30 mouse cellular contexts compared by ENCODE assay signal in the genomic region with DNA sequence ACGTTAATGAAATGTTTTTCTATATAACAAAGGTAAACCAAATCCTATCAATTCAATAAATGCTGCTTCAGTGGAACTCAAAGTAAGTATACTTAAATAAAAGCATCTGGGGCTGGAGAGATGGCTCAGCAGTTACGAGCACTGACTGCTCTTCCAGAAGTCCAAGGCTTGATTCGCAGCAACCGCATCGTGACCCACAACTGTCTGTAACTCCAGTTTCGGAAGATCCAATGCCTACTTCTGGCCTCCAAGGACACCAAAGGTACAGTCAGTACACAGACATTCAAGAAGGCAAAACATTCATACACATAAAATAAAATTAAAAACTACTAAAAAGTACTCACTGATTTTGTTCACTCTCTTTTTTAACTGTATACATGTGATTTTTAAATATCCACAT. TPM values are rescaled to one million over a fixed set of nuclear protein-coding genes. Genes with fewer than 3 reads are reported as not detected.
DNase-seq lines count a peak whose midpoint lies in the region; ATAC-seq and TF ChIP-seq lines count a peak whose summit lies in the region.
"Had no signal": no experiment of that assay in that cellular context is flagged by ENCODE, and none has a peak within 500 bp of the region (broad histone marks: within the 10 kb centered on the region; RNA-seq: fewer than 3 reads in every experiment).

No protein-coding gene starts in this region.

- H3K27me3 ChIP-seq in heart, adult 2 months (ENCODE audit: control insufficient read depth, insufficient read depth, low read length), result no peaks in the 10 kb centered on the region
- H3K27me3 ChIP-seq in hindbrain, embryonic 13.5 days, result no peaks in the 10 kb centered on the region
- no peaks in the 10 kb centered on the region for H3K27me3 ChIP-seq in hindbrain, embryonic 14.5 days (ENCODE audit: control insufficient read depth, insufficient read depth, low read length)
- H3K27me3 ChIP-seq in liver, embryonic 12.5 days (replicated peaks), result no peaks in the 10 kb centered on the region
- no peaks in the 10 kb centered on the region for H3K27me3 ChIP-seq in liver, postnatal 0 days (ENCODE audit: insufficient read depth, low read length)
- no peaks in the 10 kb centered on the region for H3K27me3 ChIP-seq in midbrain, embryonic 10.5 days (ENCODE audit: low read depth, poor library complexity, severe bottlenecking)
- no peaks in the 10 kb centered on the region for H3K27me3 ChIP-seq in midbrain, embryonic 16.5 days (ENCODE audit: control insufficient read depth, insufficient read depth, low read depth, low read length)
- H3K27me3 ChIP-seq: embryonic facial prominence, embryonic 13.5 days; embryonic facial prominence, embryonic 15.5 days; forebrain, embryonic 12.5 days had no signal

- H3K9ac ChIP-seq in heart, adult 2 months (ENCODE audit: low read depth, low read length), result no peak overlapping the region
- H3K9ac ChIP-seq in hindbrain, embryonic 13.5 days, result no peak overlapping the region
- H3K9ac ChIP-seq in hindbrain, embryonic 14.5 days, result no peak overlapping the region
- no peak overlapping the region for H3K9ac ChIP-seq in liver, embryonic 12.5 days
- H3K9ac ChIP-seq in liver, postnatal 0 days (replicated peaks), result no peak overlapping the region
- no peak overlapping the region for H3K9ac ChIP-seq in midbrain, embryonic 16.5 days (ENCODE audit: low read depth, low read length)
- H3K9ac ChIP-seq: embryonic facial prominence, embryonic 13.5 days; embryonic facial prominence, embryonic 15.5 days; forebrain, embryonic 12.5 days had no signal

- TF ChIP-seq POLR2A in heart, adult 2 months (IDR thresholded peaks at IDR 0.05; ENCODE audit: insufficient read depth, low read depth, low read length), result no peak

- H3K36me3 ChIP-seq in heart, adult 2 months (ENCODE audit: control insufficient read depth, insufficient read depth, low read length), result peaks cover 2% of the 10 kb centered on the region; the same call in 1 of the 2 replicates
- no peaks in the 10 kb centered on the region for H3K36me3 ChIP-seq in hindbrain, embryonic 13.5 days
- 0 out of 2 replicates have a peak, but pooled peaks cover 12% of the 10 kb centered on the region for H3K36me3 ChIP-seq in hindbrain, embryonic 14.5 days (replicated peaks; ENCODE audit: control insufficient read depth, insufficient read depth)
- H3K36me3 ChIP-seq in liver, embryonic 12.5 days, result peaks cover 74% of the 10 kb centered on the region
- H3K36me3 ChIP-seq in liver, postnatal 0 days (replicated peaks; ENCODE audit: insufficient read depth, low read length), result peaks cover 40% of the 10 kb centered on the region
- peaks cover 15% of the 10 kb centered on the region for H3K36me3 ChIP-seq in midbrain, embryonic 10.5 days
- H3K36me3 ChIP-seq in midbrain, embryonic 16.5 days (ENCODE audit: control insufficient read depth, insufficient read depth, low read length), result no peaks in the 10 kb centered on the region

- peak; percentile 53 for DNase-seq in heart, adult 11 months
- DNase-seq in heart, adult 2 months, result no peak
- no peak for DNase-seq in hindbrain, embryonic 14.5 days (ENCODE audit: low spot score)
- DNase-seq in liver, postnatal 0 days, result no peak
- DNase-seq in midbrain, embryonic 10.5 days (ENCODE audit: low spot score), result no peak
- DNase-seq: adrenal gland, adult 8-10 months; adrenal gland, postnatal 25 days; cerebellum, adult 11 months; cerebellum, adult 18-20 months; cerebellum, adult 8-10 months; cerebellum, adult 9-11 months; cerebellum, postnatal 14 days; cerebellum, postnatal 36 days; embryo, embryonic 11 days had no signal

- no peak for ATAC-seq in hindbrain, embryonic 13.5 days (ENCODE audit: low FRiP score)
- ATAC-seq in hindbrain, embryonic 14.5 days (ENCODE audit: low FRiP score), result no peak
- no peak for ATAC-seq in liver, embryonic 12.5 days
- ATAC-seq in liver, postnatal 0 days, result no peak
- ATAC-seq in midbrain, embryonic 16.5 days, result no peak
- ATAC-seq: forebrain, embryonic 14.5 days; forebrain, embryonic 16.5 days had no signal

- intact Hi-C loops in heart, adult 2 months (cut with DNase I), result loop anchor here (10.0 kb wide), 1 partner anchor 49 kb away; a partner anchor contains a TSS

- no peak overlapping the region for H3K4me2 ChIP-seq in hindbrain, embryonic 13.5 days
- H3K4me2 ChIP-seq in hindbrain, embryonic 14.5 days (replicated peaks), result no peak overlapping the region
- no peak overlapping the region for H3K4me2 ChIP-seq in liver, embryonic 12.5 days
- no peak overlapping the region for H3K4me2 ChIP-seq in liver, postnatal 0 days (ENCODE audit: low read depth, low read length)
- no peak overlapping the region for H3K4me2 ChIP-seq in midbrain, embryonic 16.5 days (ENCODE audit: low read length)
- H3K4me2 ChIP-seq: embryonic facial prominence, embryonic 13.5 days; embryonic facial prominence, embryonic 15.5 days; forebrain, embryonic 12.5 days had no signal

- peaks cover 3% of the 10 kb centered on the region for H3K4me1 ChIP-seq in heart, adult 2 months (ENCODE audit: control insufficient read depth, insufficient read depth, low read length)
- peaks cover 27% of the 10 kb centered on the region for H3K4me1 ChIP-seq in hindbrain, embryonic 13.5 days (replicated peaks)
- peaks cover 9% of the 10 kb centered on the region for H3K4me1 ChIP-seq in hindbrain, embryonic 14.5 days (replicated peaks; ENCODE audit: control insufficient read depth, insufficient read depth, low read length)
- peaks cover 81% of the 10 kb centered on the region for H3K4me1 ChIP-seq in liver, embryonic 12.5 days
- peaks cover 5% of the 10 kb centered on the region; the same call in 1 of the 2 replicates for H3K4me1 ChIP-seq in liver, postnatal 0 days (ENCODE audit: insufficient read depth)
- peaks cover 48% of the 10 kb centered on the region for H3K4me1 ChIP-seq in midbrain, embryonic 10.5 days
- H3K4me1 ChIP-seq in midbrain, embryonic 16.5 days (ENCODE audit: control insufficient read depth, insufficient read depth, low read length), result peaks cover 9% of the 10 kb centered on the region

- no peak overlapping the region for H3K27ac ChIP-seq in heart, adult 2 months
- peak overlapping the region; percentile 66; the same call in 1 of the 2 replicates for H3K27ac ChIP-seq in hindbrain, embryonic 13.5 days
- H3K27ac ChIP-seq in hindbrain, embryonic 14.5 days, result no peak overlapping the region
- H3K27ac ChIP-seq in liver, embryonic 12.5 days, result peak overlapping the region; percentile 37; the same call in 1 of the 2 replicates
- H3K27ac ChIP-seq in liver, postnatal 0 days (ENCODE audit: low read depth), result no peak overlapping the region
- H3K27ac ChIP-seq in midbrain, embryonic 10.5 days (replicated peaks), result peak overlapping the region; percentile 87; the same call in 1 of the 2 replicates
- no peak overlapping the region for H3K27ac ChIP-seq in midbrain, embryonic 16.5 days (ENCODE audit: low read length)
- H3K27ac ChIP-seq: embryonic facial prominence, embryonic 13.5 days; embryonic facial prominence, embryonic 15.5 days had no signal

- 91% methylated on average over 6 of the region's 6 CpGs for WGBS in heart, adult 2 months
- WGBS in hindbrain, embryonic 13.5 days, result 89% methylated on average over 6 of the region's 6 CpGs
- WGBS in hindbrain, embryonic 14.5 days, result 86% methylated on average over 6 of the region's 6 CpGs
- WGBS in liver, embryonic 12.5 days (ENCODE audit: insufficient replicate concordance), result 90% methylated on average over 6 of the region's 6 CpGs
- WGBS in liver, postnatal 0 days (ENCODE audit: insufficient replicate concordance), result 90% methylated on average over 6 of the region's 6 CpGs
- WGBS in midbrain, embryonic 10.5 days, result 88% methylated on average over 6 of the region's 6 CpGs
- WGBS in midbrain, embryonic 16.5 days, result 85% methylated on average over 6 of the region's 6 CpGs

- TF ChIP-seq EP300 in heart, adult 2 months (IDR thresholded peaks at IDR 0.05; ENCODE audit: insufficient read depth, low read depth, low read length), result no peak
- TF ChIP-seq EP300 in liver, postnatal 0 days (IDR thresholded peaks at IDR 0.05; ENCODE audit: low read depth), result no peak

- H3K79me2 ChIP-seq in heart, adult 2 months (replicated peaks; ENCODE audit: control insufficient read depth, insufficient read depth, low read length), result no peaks in the 10 kb centered on the region; the same call in 1 of the 2 replicates

- no peak for TF ChIP-seq CTCF in heart, adult 2 months (IDR thresholded peaks at IDR 0.05)
- no peak for TF ChIP-seq CTCF in liver, postnatal 0 days (IDR thresholded peaks at IDR 0.05; ENCODE audit: low read depth)

- no peaks in the 10 kb centered on the region for H3K9me3 ChIP-seq in hindbrain, embryonic 13.5 days
- H3K9me3 ChIP-seq in hindbrain, embryonic 14.5 days (ENCODE audit: control insufficient read depth, low read length), result no peaks in the 10 kb centered on the region
- no peaks in the 10 kb centered on the region for H3K9me3 ChIP-seq in liver, embryonic 12.5 days (replicated peaks)
- no peaks in the 10 kb centered on the region for H3K9me3 ChIP-seq in liver, postnatal 0 days (ENCODE audit: low read length)
- no peaks in the 10 kb centered on the region for H3K9me3 ChIP-seq in midbrain, embryonic 10.5 days (replicated peaks)
- H3K9me3 ChIP-seq in midbrain, embryonic 16.5 days (replicated peaks; ENCODE audit: control insufficient read depth, low read length, poor library complexity, severe bottlenecking), result no peaks in the 10 kb centered on the region
- H3K9me3 ChIP-seq: embryonic facial prominence, embryonic 13.5 days; embryonic facial prominence, embryonic 15.5 days; forebrain, embryonic 10.5 days; forebrain, embryonic 12.5 days had no signal

- H3K4me3 ChIP-seq in heart, adult 2 months, result no peak overlapping the region
- H3K4me3 ChIP-seq in hindbrain, embryonic 13.5 days, result no peak overlapping the region
- no peak overlapping the region for H3K4me3 ChIP-seq in hindbrain, embryonic 14.5 days (replicated peaks; ENCODE audit: low read length)
- no peak overlapping the region for H3K4me3 ChIP-seq in liver, embryonic 12.5 days
- H3K4me3 ChIP-seq in liver, postnatal 0 days (ENCODE audit: low read depth, low read length), result no peak overlapping the region
- H3K4me3 ChIP-seq in midbrain, embryonic 10.5 days, result no peak overlapping the region
- no peak overlapping the region for H3K4me3 ChIP-seq in midbrain, embryonic 16.5 days (ENCODE audit: low read depth, low read length)
- H3K4me3 ChIP-seq: embryonic facial prominence, embryonic 13.5 days; embryonic facial prominence, embryonic 15.5 days; erythroblast, embryonic 14.5 days; forebrain, embryonic 10.5 days; forebrain, embryonic 12.5 days had no signal

RNA-seq across cellular contexts. Expression of a gene that starts 32.5 kb away (rescaled TPM):
- total RNA-seq in heart, adult 2 months (2021), result 100 to 1,000 TPM; 123 to 129 TPM
- 50.4 and 93.0 TPM in 2 replicates for polyA plus RNA-seq in heart, adult 2 months (2012; rRNA removed)
- polyA plus RNA-seq in hindbrain, embryonic 13.5 days (2015; fragmentation: Nextera tagmentation; extraction: Ambion mirVana), result 276 and 284 TPM in 2 replicates
- polyA plus RNA-seq in hindbrain, embryonic 14.5 days (2014; fragmentation: Nextera tagmentation; extraction: Ambion mirVana), result 281 and 288 TPM in 2 replicates
- 249 and 252 TPM in 2 replicates for polyA plus RNA-seq in liver, embryonic 12.5 days (2016; fragmentation: Nextera tagmentation; extraction: Ambion mirVana)
- 101 and 105 TPM in 2 replicates for polyA plus RNA-seq in liver, postnatal 0 days (2015; fragmentation: Nextera tagmentation; extraction: Ambion mirVana)
- 290 and 327 TPM in 2 replicates for polyA plus RNA-seq in midbrain, embryonic 10.5 days (2016; fragmentation: Nextera tagmentation; extraction: Ambion mirVana)
- 232 and 235 TPM in 2 replicates for polyA plus RNA-seq in midbrain, embryonic 16.5 days (2015; fragmentation: Nextera tagmentation; extraction: Ambion mirVana)

RNA-seq across cellular contexts. Expression of a gene that starts 51.0 kb away (rescaled TPM):
- total RNA-seq in heart, adult 2 months (2021), result 100 to 1,000 TPM; 148 to 208 TPM
- polyA plus RNA-seq in heart, adult 2 months (2012; rRNA removed), result 266 and 368 TPM in 2 replicates
- polyA plus RNA-seq in hindbrain, embryonic 13.5 days (2015; fragmentation: Nextera tagmentation; extraction: Ambion mirVana), result not detected in 2 replicates
- polyA plus RNA-seq in hindbrain, embryonic 14.5 days (2014; fragmentation: Nextera tagmentation; extraction: Ambion mirVana), result not detected in 2 replicates
- polyA plus RNA-seq in liver, embryonic 12.5 days (2016; fragmentation: Nextera tagmentation; extraction: Ambion mirVana), result not detected in 2 replicates
- not detected in 2 replicates for polyA plus RNA-seq in liver, postnatal 0 days (2015; fragmentation: Nextera tagmentation; extraction: Ambion mirVana)
- polyA plus RNA-seq in midbrain, embryonic 10.5 days (2016; fragmentation: Nextera tagmentation; extraction: Ambion mirVana), result 0.11 TPM in 1 of 2 replicates, not detected in the other
- polyA plus RNA-seq in midbrain, embryonic 16.5 days (2015; fragmentation: Nextera tagmentation; extraction: Ambion mirVana), result not detected in 2 replicates
- total RNA-seq: adrenal gland, adult 18-20 months; adrenal gland, adult 8-10 months; adrenal gland, postnatal 25 days; adrenal gland, postnatal 4 days; common myeloid progenitor, adult 5-6 weeks; MEL had no signal
- polyA plus RNA-seq: C2C12; embryonic facial prominence, embryonic 11.5 days; embryonic facial prominence, embryonic 13.5 days; erythroblast, embryonic 14.5 days; forebrain, embryonic 10.5 days; forebrain, embryonic 12.5 days; forebrain, embryonic 14.5 days; forebrain, embryonic 16.5 days had no signal

RNA-seq across cellular contexts. Expression of a gene that starts 52.2 kb away (rescaled TPM):
- 10 to 100 TPM; 14.2 to 17.0 TPM for total RNA-seq in heart, adult 2 months (2021)
- 13.4 and 26.0 TPM in 2 replicates for polyA plus RNA-seq in heart, adult 2 months (2012; rRNA removed)
- polyA plus RNA-seq in hindbrain, embryonic 13.5 days (2015; fragmentation: Nextera tagmentation; extraction: Ambion mirVana), result 18.6 and 20.5 TPM in 2 replicates
- 27.0 and 32.2 TPM in 2 replicates for polyA plus RNA-seq in hindbrain, embryonic 14.5 days (2014; fragmentation: Nextera tagmentation; extraction: Ambion mirVana)
- 11.3 and 13.3 TPM in 2 replicates for polyA plus RNA-seq in liver, embryonic 12.5 days (2016; fragmentation: Nextera tagmentation; extraction: Ambion mirVana)
- 7.7 and 8.0 TPM in 2 replicates for polyA plus RNA-seq in liver, postnatal 0 days (2015; fragmentation: Nextera tagmentation; extraction: Ambion mirVana)
- 16.0 and 21.1 TPM in 2 replicates for polyA plus RNA-seq in midbrain, embryonic 10.5 days (2016; fragmentation: Nextera tagmentation; extraction: Ambion mirVana)
- polyA plus RNA-seq in midbrain, embryonic 16.5 days (2015; fragmentation: Nextera tagmentation; extraction: Ambion mirVana), result 19.7 and 20.2 TPM in 2 replicates

Comparison
In these comparisons a context has a peak if more than half of its experiments do, and no peak if none do; other contexts are left out.
1. H3K27ac ChIP-seq: peak in hindbrain, embryonic 13.5 days (single experiment), liver, embryonic 12.5 days (single experiment) and midbrain, embryonic 10.5 days (single experiment); none in heart, adult 2 months (single experiment), hindbrain, embryonic 14.5 days (single experiment), liver, postnatal 0 days (single experiment) and midbrain, embryonic 16.5 days (single experiment).
2. RNA of a gene that starts 51.0 kb away (polyA plus RNA-seq): 266 to 368 TPM in heart, adult 2 months; 0.11 TPM in midbrain, embryonic 10.5 days, not detected in hindbrain, embryonic 14.5 days, not detected in liver, embryonic 12.5 days, not detected in hindbrain, embryonic 13.5 days, not detected in liver, postnatal 0 days and not detected in midbrain, embryonic 16.5 days; every median in the first group is over 100 times any median in the second.